Mouse (Mus musculus): ENCODE measurements at regions not wholly inside any gene's neighbourhood (a gene's known extent, or its start where the extent isn't known, plus 50 kb on each side); places are given as distances from the start of the nearest gene placed in this dataset.
A peak's percentile ranks its signal among the peaks of the same experiment; 100 is the strongest.

- WGBS, result 85% methylated on average over 6 of the region's 6 CpGs
- no peak overlapping the region for H3K4me3 ChIP-seq (replicated peaks; ENCODE audit: insufficient read depth, low read depth, low read length)
- DNase-seq, result no peak
- H3K27ac ChIP-seq (ENCODE audit: insufficient read depth, low read length), result no peak overlapping the region
- no peaks in the 10 kb centered on the region for H3K27me3 ChIP-seq (ENCODE audit: control insufficient read depth, insufficient read depth, low read length)
- TF ChIP-seq POLR2A (IDR thresholded peaks at IDR 0.05; ENCODE audit: borderline replicate concordance, insufficient read depth, low read length), result no peak
- no peak for TF ChIP-seq CTCF (IDR thresholded peaks at IDR 0.05; ENCODE audit: borderline replicate concordance, insufficient read depth, low read depth, low read length)
- no peaks in the 10 kb centered on the region for H3K4me1 ChIP-seq (ENCODE audit: control insufficient read depth, insufficient read depth, low read length)
Measured at GRCm38 (mm10) chr9:87649015-87649978, 81.8 kb downstream of the Tbx18 start.

- H3K27me3 ChIP-seq (ENCODE audit: control insufficient read depth, insufficient read depth, low read length), result no peaks in the 10 kb centered on the region
- H3K4me3 ChIP-seq (replicated peaks; ENCODE audit: insufficient read depth, low read depth, low read length), result no peak overlapping the region
- H3K27ac ChIP-seq (ENCODE audit: insufficient read depth, low read length), result no peak overlapping the region
- H3K4me1 ChIP-seq (ENCODE audit: control insufficient read depth, insufficient read depth, low read length), result no peaks in the 10 kb centered on the region
- TF ChIP-seq CTCF (IDR thresholded peaks at IDR 0.05; ENCODE audit: borderline replicate concordance, insufficient read depth, low read depth, low read length), result no peak
- no peak for TF ChIP-seq POLR2A (IDR thresholded peaks at IDR 0.05; ENCODE audit: borderline replicate concordance, insufficient read depth, low read length)
- DNase-seq, result no peak
- WGBS, result 53% methylated on average over 5 of the region's 5 CpGs
Measured at GRCm38 (mm10) chr9:87648317-87648716, 82.7 kb downstream of the Tbx18 start.

GRCm38 (mm10) chr9:87645032-87645431, 86.0 kb downstream of the Tbx18 start:
- Histone ChIP-seq H3K4me3 (replicated peaks; ENCODE audit: insufficient read depth, low read depth, low read length) (no peak overlapping the region), H3K27ac (ENCODE audit: insufficient read depth, low read length) (no peak overlapping the region), H3K4me1 (ENCODE audit: control insufficient read depth, insufficient read depth, low read length) (no peaks in the 10 kb centered on the region), H3K27me3 (ENCODE audit: control insufficient read depth, insufficient read depth, low read length) (no peaks in the 10 kb centered on the region)
- TF ChIP-seq POLR2A (IDR thresholded peaks at IDR 0.05; ENCODE audit: borderline replicate concordance, insufficient read depth, low read length) (no peak), CTCF (IDR thresholded peaks at IDR 0.05; ENCODE audit: borderline replicate concordance, insufficient read depth, low read depth, low read length) (no peak)
- 90% methylated on average over 5 of the region's 5 CpGs for WGBS
- no peak for DNase-seq

- no peaks in the 10 kb centered on the region for H3K27me3 ChIP-seq (ENCODE audit: control insufficient read depth, insufficient read depth, low read length)
- H3K4me3 ChIP-seq (replicated peaks; ENCODE audit: insufficient read depth, low read depth, low read length), result no peak overlapping the region
- 15% methylated on average over 5 of the region's 5 CpGs for WGBS
- peak in 1 of 2 experiments; percentile 1 for DNase-seq
- TF ChIP-seq CTCF (IDR thresholded peaks at IDR 0.05; ENCODE audit: borderline replicate concordance, insufficient read depth, low read depth, low read length), result no peak
- no peaks in the 10 kb centered on the region for H3K4me1 ChIP-seq (ENCODE audit: control insufficient read depth, insufficient read depth, low read length)
- H3K27ac ChIP-seq (ENCODE audit: insufficient read depth, low read length), result no peak overlapping the region
Measured at GRCm38 (mm10) chr9:87633863-87634630, 97.0 kb downstream of the Tbx18 start.

- no peaks in the 10 kb centered on the region for H3K4me1 ChIP-seq (ENCODE audit: control insufficient read depth, insufficient read depth, low read length)
- DNase-seq, result no peak
- no peak overlapping the region for H3K27ac ChIP-seq (ENCODE audit: insufficient read depth, low read length)
- TF ChIP-seq CTCF (IDR thresholded peaks at IDR 0.05; ENCODE audit: borderline replicate concordance, insufficient read depth, low read depth, low read length), result no peak
- H3K4me3 ChIP-seq (replicated peaks; ENCODE audit: insufficient read depth, low read depth, low read length), result no peak overlapping the region
- WGBS, result 46% methylated on average over 3 of the region's 3 CpGs
- no peaks in the 10 kb centered on the region for H3K27me3 ChIP-seq (ENCODE audit: control insufficient read depth, insufficient read depth, low read length)
Measured at GRCm38 (mm10) chr9:87626432-87626831, 104.6 kb downstream of the Tbx18 start.

GRCm38 (mm10) chr9:87618238-87618673, 112.8 kb downstream of the Tbx18 start:
- Histone ChIP-seq H3K27ac (ENCODE audit: insufficient read depth, low read length) (no peak overlapping the region), H3K4me1 (ENCODE audit: control insufficient read depth, insufficient read depth, low read length) (no peaks in the 10 kb centered on the region), H3K4me3 (replicated peaks; ENCODE audit: insufficient read depth, low read depth, low read length) (no peak overlapping the region), H3K27me3 (ENCODE audit: control insufficient read depth, insufficient read depth, low read length) (no peaks in the 10 kb centered on the region)
- no peak for TF ChIP-seq POLR2A (IDR thresholded peaks at IDR 0.05; ENCODE audit: borderline replicate concordance, insufficient read depth, low read length)
- no peak for TF ChIP-seq CTCF (IDR thresholded peaks at IDR 0.05; ENCODE audit: borderline replicate concordance, insufficient read depth, low read depth, low read length)
- 6% methylated on average over 7 of the region's 7 CpGs for WGBS
- DNase-seq, result peak; percentile 0 to 5

- DNase-seq, result no peak
- 72% methylated on average over 10 of the region's 10 CpGs for WGBS
- H3K27ac ChIP-seq (ENCODE audit: insufficient read depth, low read length), result no peak overlapping the region
- H3K27me3 ChIP-seq (ENCODE audit: control insufficient read depth, insufficient read depth, low read length), result no peaks in the 10 kb centered on the region
- H3K4me3 ChIP-seq (replicated peaks; ENCODE audit: insufficient read depth, low read depth, low read length), result no peak overlapping the region
- TF ChIP-seq CTCF (IDR thresholded peaks at IDR 0.05; ENCODE audit: borderline replicate concordance, insufficient read depth, low read depth, low read length), result no peak
- TF ChIP-seq POLR2A (IDR thresholded peaks at IDR 0.05; ENCODE audit: borderline replicate concordance, insufficient read depth, low read length), result no peak
- H3K4me1 ChIP-seq (ENCODE audit: control insufficient read depth, insufficient read depth, low read length), result no peaks in the 10 kb centered on the region
Measured at GRCm38 (mm10) chr9:87607878-87608631, 123.0 kb downstream of the Tbx18 start.

Data from cerebellum, adult 2 months (tissue).